Mouse (Mus musculus): Measurements from ENCODE around the gene Ift52. TPM values are rescaled to one million over a fixed set of nuclear protein-coding genes. Genes with fewer than 3 reads are reported as not detected.

The Ift52 gene
- polyA plus RNA-seq, 1 experiment from 2014 or later, result 46.8 TPM

DNA sequence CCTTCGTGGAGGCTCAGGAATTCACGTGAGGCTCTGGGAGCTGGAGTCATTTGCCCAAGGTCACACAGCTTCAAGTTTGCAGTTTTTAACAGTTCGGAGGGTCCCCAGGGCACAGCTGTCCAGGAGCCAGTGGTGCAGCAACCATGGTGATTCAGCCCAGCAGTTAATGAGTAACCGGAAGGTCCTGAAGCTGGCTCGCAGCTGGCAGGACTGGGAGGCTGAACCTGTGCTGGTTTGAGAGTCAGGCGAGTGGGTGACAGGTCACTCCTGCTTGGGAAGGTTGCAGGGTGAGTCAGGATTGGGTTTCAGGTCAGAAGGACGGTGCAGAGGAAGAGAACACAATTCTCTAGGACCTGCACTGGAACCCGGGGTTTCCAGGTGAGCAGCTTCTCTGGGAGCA lies 29.9 kb upstream of the Ift52 start, which contains the start of gene Sgk2:
Gene Sgk2 (plus strand): TSS at position 113 of the 400 bp plus-strand sequence.
- no peak within 1 kb of the TSS for H3K9ac ChIP-seq
- no peak within 1 kb of the TSS for H3K4me2 ChIP-seq
- WGBS, result 54% methylated on average over 8 of the region's 8 CpGs
- ATAC-seq (ENCODE audit: insufficient number of reproducible peaks, low FRiP score, low TSS enrichment, low read depth), result no peak
- H3K27ac ChIP-seq, result no peak within 1 kb of the TSS
- H3K4me3 ChIP-seq, result no peak within 1 kb of the TSS
- no peaks in the 10 kb centered on the region for H3K36me3 ChIP-seq
- H3K4me1 ChIP-seq, result peaks cover 4% of the 10 kb centered on the region; the same call in 1 of the 2 replicates
- no peaks in the 10 kb centered on the region; the same call in 1 of the 2 replicates for H3K27me3 ChIP-seq
- no peaks in the 10 kb centered on the region for H3K9me3 ChIP-seq

DNA sequence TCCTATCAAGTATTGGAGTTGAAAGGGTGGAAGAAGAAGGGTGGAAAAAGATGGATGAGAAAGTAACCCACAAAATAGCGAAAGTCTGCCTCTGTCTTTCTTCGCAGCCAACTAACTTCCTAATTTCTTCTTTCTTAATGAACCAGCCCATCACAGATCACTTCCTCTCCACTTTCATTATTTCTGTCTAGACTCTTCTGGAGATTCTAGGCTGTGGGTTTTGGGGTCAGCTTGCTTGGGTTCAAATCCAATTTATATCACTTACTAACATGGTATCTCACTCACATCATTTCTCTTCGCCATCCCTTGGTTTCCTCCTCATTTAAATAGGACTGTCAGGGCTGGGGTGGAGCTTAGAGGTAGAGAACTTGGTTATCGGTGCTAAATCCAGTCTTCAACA lies 28.9 kb upstream of the Ift52 start:
- H3K27ac ChIP-seq, result no peak overlapping the region
- no peak for ATAC-seq (ENCODE audit: insufficient number of reproducible peaks, low FRiP score, low TSS enrichment, low read depth)
- H3K9me3 ChIP-seq, result no peaks in the 10 kb centered on the region
- WGBS, result 83% methylated on average over 4 of the region's 4 CpGs
- no peak overlapping the region for H3K4me3 ChIP-seq
- H3K4me2 ChIP-seq, result no peak overlapping the region
- no peaks in the 10 kb centered on the region for H3K36me3 ChIP-seq
- peaks cover 4% of the 10 kb centered on the region; the same call in 1 of the 2 replicates for H3K4me1 ChIP-seq
- no peak overlapping the region for H3K9ac ChIP-seq
- no peaks in the 10 kb centered on the region; the same call in 1 of the 2 replicates for H3K27me3 ChIP-seq

- Histone ChIP-seq H3K4me1 (no peaks in the 10 kb centered on the region), H3K4me3 (no peak overlapping the region), H3K4me2 (no peak overlapping the region), H3K9me3 (no peaks in the 10 kb centered on the region), H3K27me3 (no peaks in the 10 kb centered on the region; the same call in 1 of the 2 replicates), H3K9ac (no peak overlapping the region), H3K27ac (no peak overlapping the region), H3K36me3 (no peaks in the 10 kb centered on the region)
- 34% methylated on average over 6 of the region's 6 CpGs for WGBS
- ATAC-seq (ENCODE audit: insufficient number of reproducible peaks, low FRiP score, low TSS enrichment, low read depth), result no peak
Observed at GRCm38 (mm10) chr2:162991394-162992083, 25.6 kb upstream of the Ift52 start.

GRCm38 (mm10) chr2:162992084-162992437 lies 25.1 kb upstream of the Ift52 start:
- Histone ChIP-seq H3K9ac (no peak overlapping the region), H3K4me3 (no peak overlapping the region), H3K27me3 (no peaks in the 10 kb centered on the region; the same call in 1 of the 2 replicates), H3K36me3 (no peaks in the 10 kb centered on the region), H3K27ac (no peak overlapping the region), H3K4me2 (no peak overlapping the region), H3K9me3 (no peaks in the 10 kb centered on the region), H3K4me1 (no peaks in the 10 kb centered on the region)
- ATAC-seq (ENCODE audit: insufficient number of reproducible peaks, low FRiP score, low TSS enrichment, low read depth), result no peak

DNA sequence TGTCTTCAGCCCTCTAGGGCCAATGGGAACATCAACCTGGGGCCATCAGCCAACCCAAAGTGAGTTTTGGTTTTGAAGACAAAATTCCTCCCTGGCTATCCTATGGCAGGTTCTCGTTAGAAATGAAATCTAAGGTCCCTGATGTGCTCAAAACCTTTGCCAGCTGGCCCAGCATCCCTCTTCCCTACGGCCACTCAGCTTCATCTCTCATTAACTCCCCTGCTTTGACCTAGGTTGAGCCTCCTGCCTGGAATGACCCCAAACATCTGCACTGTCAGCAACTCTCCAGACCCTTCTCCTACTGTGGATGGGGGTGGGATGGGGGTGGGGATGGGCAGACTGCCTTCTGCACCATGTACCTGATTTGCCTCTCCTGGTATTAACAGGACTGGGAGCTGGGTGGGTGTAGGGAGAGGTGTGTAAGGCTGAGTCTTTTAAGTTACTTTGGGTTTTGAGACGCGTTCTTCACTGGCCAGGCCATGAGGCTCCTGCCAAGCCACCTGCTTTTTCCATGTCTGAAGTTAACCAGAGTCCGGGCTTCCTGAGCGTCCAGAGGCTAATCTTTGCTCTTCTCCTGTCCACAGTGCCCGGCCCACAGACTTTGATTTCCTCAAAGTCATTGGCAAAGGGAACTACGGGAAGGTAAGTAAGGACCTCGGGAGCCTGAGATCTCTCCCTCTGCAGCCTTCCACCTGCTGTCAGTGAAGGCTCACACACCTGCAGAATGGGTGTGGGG lies 23.1 kb upstream of the Ift52 start:
- WGBS, result 76% methylated on average over 9 of the region's 9 CpGs
- H3K9ac ChIP-seq, result no peak overlapping the region

GRCm38 (mm10) chr2:162998528-162999230 lies 18.5 kb upstream of the Ift52 start:
- H3K4me2 ChIP-seq, result peak overlapping the region; percentile 10; the same call in 1 of the 2 replicates
- no peaks in the 10 kb centered on the region for H3K36me3 ChIP-seq
- H3K4me1 ChIP-seq, result no peaks in the 10 kb centered on the region; the same call in 1 of the 2 replicates
- H3K9ac ChIP-seq, result no peak overlapping the region
- H3K27ac ChIP-seq, result no peak overlapping the region
- H3K27me3 ChIP-seq, result no peaks in the 10 kb centered on the region
- ATAC-seq (ENCODE audit: insufficient number of reproducible peaks, low FRiP score, low TSS enrichment, low read depth), result peak; percentile 45; the same call in 1 of the 2 replicates
- no peaks in the 10 kb centered on the region for H3K9me3 ChIP-seq
- WGBS, result 28% methylated on average over 18 of the region's 18 CpGs
- H3K4me3 ChIP-seq, result peak overlapping the region; percentile 12; the same call in 1 of the 2 replicates

More for the DNA sequence above, 23.1 kb upstream of the Ift52 start:
- Histone ChIP-seq H3K27ac (no peak overlapping the region), H3K27me3 (no peaks in the 10 kb centered on the region), H3K4me1 (no peaks in the 10 kb centered on the region; the same call in 1 of the 2 replicates), H3K4me3 (no peak overlapping the region), H3K4me2 (no peak overlapping the region), H3K36me3 (no peaks in the 10 kb centered on the region), H3K9me3 (no peaks in the 10 kb centered on the region)
- ATAC-seq (ENCODE audit: insufficient number of reproducible peaks, low FRiP score, low TSS enrichment, low read depth), result no peak

- H3K4me3 ChIP-seq, result no peak overlapping the region
- no peaks in the 10 kb centered on the region for H3K36me3 ChIP-seq
- no peak overlapping the region for H3K4me2 ChIP-seq
- ATAC-seq (ENCODE audit: insufficient number of reproducible peaks, low FRiP score, low TSS enrichment, low read depth), result no peak
- WGBS, result 30% methylated on average over 3 of the region's 3 CpGs
- H3K4me1 ChIP-seq, result no peaks in the 10 kb centered on the region; the same call in 1 of the 2 replicates
- H3K9me3 ChIP-seq, result no peaks in the 10 kb centered on the region
- no peak overlapping the region for H3K27ac ChIP-seq
- H3K9ac ChIP-seq, result no peak overlapping the region
- H3K27me3 ChIP-seq, result no peaks in the 10 kb centered on the region
Observed at GRCm38 (mm10) chr2:162999744-163000143, 17.4 kb upstream of the Ift52 start.

DNA sequence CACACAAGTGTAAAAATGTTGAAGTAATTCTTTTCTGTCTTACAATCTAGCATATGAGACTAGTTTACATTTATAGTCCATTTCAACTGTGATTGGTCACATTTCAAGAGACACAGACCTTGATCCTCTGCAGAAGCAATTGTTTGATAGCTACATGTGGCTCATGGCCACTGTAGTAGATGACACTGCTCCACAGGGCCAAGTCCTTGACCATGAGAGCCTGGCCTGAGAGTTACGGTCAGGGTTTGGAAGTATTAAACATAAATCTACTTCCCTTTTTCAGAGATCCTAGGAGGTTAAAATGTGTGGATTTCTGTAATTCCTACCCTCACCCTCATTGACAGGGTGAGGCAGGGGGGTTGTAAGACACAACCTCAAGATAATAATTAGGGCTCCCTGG lies 16.1 kb upstream of the Ift52 start:
- H3K27ac ChIP-seq, result no peak overlapping the region
- no peaks in the 10 kb centered on the region for H3K27me3 ChIP-seq
- no peak overlapping the region for H3K9ac ChIP-seq
- H3K4me2 ChIP-seq, result no peak overlapping the region
- 82% methylated on average over 1 of the region's 1 CpGs for WGBS
- no peak overlapping the region for H3K4me3 ChIP-seq
- H3K4me1 ChIP-seq, result no peaks in the 10 kb centered on the region; the same call in 1 of the 2 replicates
- H3K36me3 ChIP-seq, result no peaks in the 10 kb centered on the region
- no peak for ATAC-seq (ENCODE audit: insufficient number of reproducible peaks, low FRiP score, low TSS enrichment, low read depth)
- H3K9me3 ChIP-seq, result no peaks in the 10 kb centered on the region

- Histone ChIP-seq H3K4me1 (no peaks in the 10 kb centered on the region), H3K9me3 (no peaks in the 10 kb centered on the region), H3K4me2 (no peak overlapping the region), H3K9ac (no peak overlapping the region), H3K27me3 (no peaks in the 10 kb centered on the region), H3K27ac (no peak overlapping the region), H3K36me3 (no peaks in the 10 kb centered on the region), H3K4me3 (no peak overlapping the region)
- 76% methylated on average over 4 of the region's 4 CpGs for WGBS
- no peak for ATAC-seq (ENCODE audit: insufficient number of reproducible peaks, low FRiP score, low TSS enrichment, low read depth)
Observed at GRCm38 (mm10) chr2:163007299-163007698, 9.9 kb upstream of the Ift52 start.

DNA sequence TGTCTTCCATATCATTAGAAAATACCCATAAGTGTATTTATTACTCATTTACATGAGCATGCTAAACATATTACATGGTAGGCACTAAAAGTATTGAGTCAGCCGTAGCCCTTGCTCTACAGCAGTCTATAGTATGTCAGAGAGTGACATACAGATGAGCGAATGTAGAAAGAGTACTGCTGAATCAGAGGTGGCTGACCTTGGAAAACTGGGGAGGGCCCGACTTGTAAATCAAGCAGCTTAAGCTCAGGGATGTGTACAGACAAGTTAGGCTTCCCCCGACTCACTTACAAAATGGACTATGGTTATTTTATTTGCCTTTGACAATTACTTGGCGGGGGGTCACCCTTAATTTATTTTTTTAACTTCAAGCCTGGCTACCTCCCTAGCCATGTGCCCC lies 14.1 kb downstream of the Ift52 start:
- Histone ChIP-seq H3K27ac (no peak overlapping the region), H3K4me3 (no peak overlapping the region), H3K36me3 (peaks cover 91% of the 10 kb centered on the region), H3K9me3 (no peaks in the 10 kb centered on the region), H3K4me2 (no peak overlapping the region), H3K4me1 (no peaks in the 10 kb centered on the region), H3K27me3 (no peaks in the 10 kb centered on the region), H3K9ac (no peak overlapping the region)
- 86% methylated on average over 5 of the region's 5 CpGs for WGBS
- no peak for ATAC-seq (ENCODE audit: insufficient number of reproducible peaks, low FRiP score, low TSS enrichment, low read depth)

DNA sequence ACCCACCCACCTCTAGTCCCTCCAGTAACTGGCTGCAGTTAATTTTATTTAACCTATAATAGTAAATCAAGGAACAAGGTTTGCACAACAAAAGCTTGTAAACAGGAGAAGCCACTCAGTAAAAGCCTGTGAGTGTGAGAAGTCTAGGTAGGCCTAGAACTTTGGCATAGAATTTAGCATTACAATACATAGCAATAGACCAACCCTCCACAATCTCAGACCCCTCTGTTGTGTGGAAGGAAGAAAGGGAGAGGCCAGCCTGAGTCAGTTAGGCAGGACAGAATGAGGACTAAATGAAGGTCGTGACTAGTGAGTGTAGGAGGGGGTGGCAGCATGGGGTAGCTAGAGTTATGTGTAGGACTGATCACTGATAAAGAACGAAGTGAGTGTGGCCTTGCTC lies 14.6 kb downstream of the Ift52 start:
- no peak for ATAC-seq (ENCODE audit: insufficient number of reproducible peaks, low FRiP score, low TSS enrichment, low read depth)
- WGBS, result 81% methylated on average over 2 of the region's 2 CpGs
- Histone ChIP-seq H3K27me3 (no peaks in the 10 kb centered on the region), H3K36me3 (peaks cover 91% of the 10 kb centered on the region), H3K9me3 (no peaks in the 10 kb centered on the region), H3K27ac (no peak overlapping the region), H3K4me3 (no peak overlapping the region), H3K9ac (no peak overlapping the region), H3K4me2 (no peak overlapping the region), H3K4me1 (no peaks in the 10 kb centered on the region)

DNA sequence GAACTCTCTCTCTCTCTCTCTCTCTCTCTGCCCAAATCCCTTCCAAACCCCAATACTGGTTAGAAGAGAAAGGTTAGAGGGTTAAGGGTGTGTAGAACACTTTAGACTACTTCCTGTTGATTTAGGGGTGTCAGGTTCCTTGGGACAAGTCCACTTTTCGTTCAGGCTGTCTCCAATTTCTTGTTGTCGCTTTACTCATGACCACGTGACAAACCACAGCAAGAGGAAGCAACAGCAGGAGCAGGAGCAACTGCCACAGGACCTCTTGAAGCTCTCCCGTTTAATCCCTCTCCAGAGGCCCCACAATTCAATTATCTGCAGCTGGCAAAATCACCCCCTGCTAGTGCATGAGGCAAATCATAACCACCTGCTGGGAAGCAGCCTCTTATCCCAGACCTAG lies 15.5 kb downstream of the Ift52 start:
- Histone ChIP-seq H3K9ac (no peak overlapping the region), H3K4me3 (no peak overlapping the region), H3K4me1 (no peaks in the 10 kb centered on the region), H3K9me3 (no peaks in the 10 kb centered on the region), H3K27me3 (no peaks in the 10 kb centered on the region), H3K36me3 (peaks cover 90% of the 10 kb centered on the region), H3K4me2 (no peak overlapping the region), H3K27ac (no peak overlapping the region)
- ATAC-seq (ENCODE audit: insufficient number of reproducible peaks, low FRiP score, low TSS enrichment, low read depth), result no peak
- 35% methylated on average over 4 of the region's 4 CpGs for WGBS

Measured in limb, embryonic 15.5 days (tissue).